Mouse (Mus musculus) cerebellum, postnatal 14 days (tissue): Measurements from ENCODE around the gene Gdf15.

Experiments used
- DNase-seq, 2 experiments: peaks; one replicate each; pipeline ENCODE4 v3.0.0; 2021; ENCODE audit warnings: mixed read lengths in 2 of 2

Gdf15 gene

DNA sequence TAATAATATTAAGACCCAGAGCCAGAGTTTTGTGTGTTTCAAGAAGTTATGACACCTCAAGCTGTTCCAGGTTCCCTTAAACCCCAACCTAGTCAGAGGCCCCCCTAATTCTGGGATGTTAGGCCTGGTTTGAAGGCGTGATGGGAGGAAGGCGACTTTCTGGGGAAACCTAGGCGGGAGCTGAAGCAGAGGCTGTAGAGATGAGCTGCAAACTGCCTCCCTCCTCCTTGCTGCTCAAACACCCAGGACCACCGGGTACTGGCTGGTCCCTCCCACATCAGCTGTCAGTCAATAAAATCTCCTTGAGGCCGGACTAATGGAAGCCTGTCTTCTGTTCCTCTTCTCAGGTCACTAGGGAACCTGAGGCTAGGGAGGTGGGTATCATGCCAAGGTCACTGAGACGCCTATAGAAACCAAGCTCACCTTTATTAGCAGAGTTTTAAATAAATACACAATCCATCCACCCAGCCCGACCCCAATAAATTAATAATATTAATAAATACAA, 3.2 kb downstream of the Gdf15 start:
- DNase-seq, result no peak

DNA sequence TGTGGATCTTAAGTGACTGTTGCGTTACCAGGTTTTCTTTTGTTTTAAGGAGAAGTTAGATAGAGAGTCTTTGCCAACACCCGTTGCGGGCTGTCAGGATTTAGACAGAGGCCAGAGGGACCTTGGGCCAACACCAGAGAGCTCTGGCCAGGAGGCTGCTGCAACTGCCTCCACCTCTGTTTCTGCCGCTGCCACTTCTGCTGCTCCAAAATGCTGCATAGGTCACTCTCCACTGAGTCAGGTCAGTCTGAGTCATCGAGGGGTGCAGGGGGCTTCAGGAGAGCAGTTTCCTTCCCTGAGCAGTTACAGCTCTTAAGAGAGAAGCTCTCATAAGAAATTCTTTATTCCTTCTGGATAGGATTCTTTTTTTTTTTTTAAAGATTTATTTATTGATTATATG, 5.2 kb downstream of the Gdf15 start:
- no peak for DNase-seq

DNA sequence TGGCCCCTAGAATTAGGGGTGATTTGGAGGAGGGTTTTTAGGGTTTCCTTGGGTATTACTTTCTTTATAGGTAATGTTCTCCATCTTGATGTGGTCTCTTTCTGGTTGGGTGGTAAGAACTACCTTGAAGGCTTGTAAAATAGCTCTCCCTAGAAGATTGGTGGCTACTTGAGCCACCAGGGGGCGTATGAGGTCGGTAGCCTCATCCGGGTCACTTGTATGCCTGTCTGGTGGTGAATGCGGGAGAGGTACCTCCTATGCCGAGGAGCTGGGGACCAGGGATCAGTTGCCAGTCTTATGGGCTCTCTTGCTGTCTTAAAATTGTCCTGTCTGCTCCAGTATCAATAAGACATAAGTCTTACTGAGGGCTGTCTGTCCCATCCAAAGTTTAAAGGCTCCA, 7.2 kb downstream of the Gdf15 start:
- peak in 1 of 2 experiments; percentile 69 for DNase-seq

DNA sequence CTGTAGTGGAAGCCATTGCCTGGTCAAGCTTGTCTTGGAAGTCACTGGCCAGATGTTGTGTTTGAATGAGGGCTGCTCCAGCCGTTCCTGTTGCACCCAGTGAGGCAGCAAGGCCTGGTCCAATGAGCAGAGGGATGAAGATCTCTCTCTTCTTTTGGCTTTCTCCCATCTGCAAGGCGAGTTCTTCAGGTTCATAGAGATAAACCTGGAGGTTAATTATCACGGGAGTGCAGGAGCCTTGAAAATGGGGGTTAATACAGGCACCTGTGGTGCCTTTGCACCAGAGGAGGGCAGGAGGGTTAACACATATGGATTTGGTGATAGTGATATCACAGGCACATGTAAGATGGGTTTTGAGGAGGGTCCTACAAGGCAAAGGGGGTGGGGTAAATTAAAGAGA, 10.0 kb downstream of the Gdf15 start:
- no peak for DNase-seq

DNA sequence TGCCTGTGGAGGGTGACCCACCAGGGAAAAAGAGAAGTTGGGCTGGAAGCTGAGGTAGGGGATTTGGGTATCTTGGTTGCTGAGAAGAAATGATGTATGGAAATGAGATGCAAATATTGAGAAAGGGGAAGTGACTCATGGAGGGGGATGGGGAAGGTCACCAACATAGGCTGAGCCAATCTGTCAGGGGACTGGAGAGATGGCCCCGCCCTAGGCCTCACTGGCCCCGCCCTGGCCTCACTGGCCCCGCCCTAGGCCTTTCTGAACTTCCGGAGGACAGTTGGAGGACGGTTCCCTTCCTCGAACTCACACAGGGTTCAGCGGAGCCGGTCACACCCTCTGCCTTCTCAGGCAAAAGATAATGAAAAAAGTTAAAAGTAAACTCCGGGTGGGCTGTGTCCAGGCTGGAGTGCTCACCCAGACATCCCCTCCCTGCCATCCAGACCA, 13.3 kb downstream of the Gdf15 start:
- DNase-seq, result no peak

DNA sequence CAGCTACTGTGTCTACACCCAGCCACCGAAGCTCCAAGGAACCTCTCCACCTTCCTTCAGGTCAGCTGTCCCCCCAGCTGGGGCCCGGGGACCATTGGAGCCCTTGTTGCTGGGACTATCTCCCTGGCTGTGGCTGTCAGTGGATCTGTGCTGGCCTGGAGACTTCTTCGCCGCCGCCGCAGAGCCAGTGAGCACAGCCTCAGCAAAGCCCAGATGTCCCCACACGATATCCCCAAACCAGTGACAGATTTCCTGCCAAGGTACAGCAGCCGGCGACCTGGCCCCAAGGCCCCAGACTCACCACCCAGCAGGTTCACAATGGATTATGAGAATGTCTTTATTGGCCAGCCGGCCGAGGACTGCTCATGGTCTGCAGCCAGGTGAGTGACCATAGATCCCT, 14.3 kb downstream of the Gdf15 start:
- DNase-seq, result no peak

DNA sequence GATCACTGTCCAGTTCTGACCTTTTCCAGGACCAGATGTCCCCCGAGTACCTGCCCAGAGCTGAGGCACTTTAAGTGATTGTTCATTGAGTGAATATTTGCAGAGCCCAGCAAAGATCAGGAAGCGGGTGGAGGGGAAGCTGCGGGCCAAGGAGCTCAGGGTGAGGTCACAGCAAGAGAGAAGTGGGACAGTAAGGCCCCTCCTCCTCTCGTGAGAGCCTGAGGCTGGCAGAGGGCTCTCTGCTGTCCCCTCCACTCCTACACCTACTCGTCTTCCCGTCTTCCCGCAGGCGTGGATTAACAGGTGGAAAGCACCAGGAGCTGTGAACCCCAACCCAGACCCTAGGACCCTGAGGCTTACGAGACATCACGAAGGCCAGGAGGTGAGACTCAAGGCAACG, 15.6 kb downstream of the Gdf15 start:
- peak in 1 of 2 experiments; percentile 5 for DNase-seq

DNA sequence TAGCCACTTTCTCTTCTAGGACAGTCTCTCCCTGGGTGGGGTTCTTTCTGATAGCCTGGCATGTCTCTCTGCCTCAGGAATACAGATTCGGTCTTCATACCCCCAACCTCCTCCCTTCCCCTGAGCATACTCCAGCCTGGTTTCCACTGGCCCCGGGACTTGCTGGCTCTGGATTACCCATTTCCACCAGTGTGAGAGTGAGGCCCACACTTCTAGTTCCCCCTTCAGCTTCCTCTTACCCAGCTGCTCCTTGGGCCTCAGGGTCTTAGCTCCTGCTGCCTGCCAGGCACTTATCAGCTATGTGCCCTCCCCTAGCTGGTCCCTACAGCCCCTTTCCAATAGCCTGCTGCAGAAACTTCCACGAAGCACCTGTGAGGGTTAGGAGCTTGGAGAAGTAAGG, 16.4 kb downstream of the Gdf15 start, which contains the start of gene Lrrc25:
Gene Lrrc25, plus strand, starts transcription at position 262 of the 400 bp plus-strand sequence.
- DNase-seq, result no peak

DNA sequence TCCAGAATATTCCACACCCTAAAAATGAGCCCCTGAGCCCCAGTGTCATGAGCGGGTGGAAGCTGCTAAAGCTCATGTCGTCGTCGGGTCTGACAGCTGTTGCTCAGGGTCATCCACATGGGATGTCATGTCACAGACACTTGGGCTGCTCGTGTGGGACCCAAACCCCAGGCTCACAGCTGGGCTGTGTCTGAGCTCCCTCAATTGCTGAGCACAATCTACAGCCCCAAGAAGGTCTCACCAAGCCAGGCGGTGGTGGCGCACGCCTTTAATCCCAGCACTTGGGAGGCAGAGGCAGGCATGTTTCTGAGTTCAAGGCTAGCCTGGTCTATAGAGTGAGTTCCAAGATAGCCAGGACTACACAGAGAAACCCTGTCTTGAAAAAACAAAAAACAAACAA, 17.0 kb downstream of the Gdf15 start:
- no peak for DNase-seq

DNA sequence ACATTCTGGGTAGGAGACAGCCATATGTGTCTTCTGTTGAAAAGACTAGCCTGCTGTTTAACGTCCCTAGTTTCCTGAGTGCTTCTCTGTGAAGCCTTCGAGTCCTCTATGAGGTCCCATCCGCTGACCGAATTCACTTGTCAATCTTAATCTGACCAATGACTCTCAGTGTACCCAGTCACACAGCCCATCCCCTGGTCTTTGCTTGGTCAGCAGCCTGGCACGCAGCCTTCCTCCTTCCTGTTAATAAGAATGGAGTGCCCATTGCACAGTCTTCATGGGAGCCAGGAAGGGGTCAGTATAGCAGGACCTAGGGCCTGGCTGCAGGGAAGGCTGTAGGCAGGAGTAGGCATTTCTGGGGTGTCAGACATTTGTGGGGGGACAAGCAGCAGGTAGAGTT, 17.8 kb downstream of the Gdf15 start:
- peak in 1 of 2 experiments; percentile 12 for DNase-seq

DNA sequence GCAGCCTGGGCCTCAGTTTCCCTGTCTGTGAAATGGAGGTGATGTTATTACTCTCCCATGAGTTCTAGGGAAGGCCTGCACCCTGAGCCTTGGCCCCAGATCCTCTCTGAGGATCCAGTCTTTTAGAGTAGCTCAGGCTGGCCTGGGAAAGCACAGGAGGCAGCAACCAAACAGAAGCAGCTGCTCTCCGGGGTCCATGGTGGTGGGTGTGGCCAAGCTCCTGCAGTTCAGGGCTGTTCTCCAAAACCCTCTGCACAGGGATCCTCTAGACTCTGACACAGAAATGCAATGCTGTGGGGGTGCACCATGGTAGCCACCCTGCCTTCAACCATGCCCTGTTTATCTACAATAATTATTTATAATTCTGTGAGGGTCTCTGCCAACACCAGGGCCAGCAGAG, 18.5 kb downstream of the Gdf15 start:
- DNase-seq, result peak in 1 of 2 experiments; percentile 3

DNA sequence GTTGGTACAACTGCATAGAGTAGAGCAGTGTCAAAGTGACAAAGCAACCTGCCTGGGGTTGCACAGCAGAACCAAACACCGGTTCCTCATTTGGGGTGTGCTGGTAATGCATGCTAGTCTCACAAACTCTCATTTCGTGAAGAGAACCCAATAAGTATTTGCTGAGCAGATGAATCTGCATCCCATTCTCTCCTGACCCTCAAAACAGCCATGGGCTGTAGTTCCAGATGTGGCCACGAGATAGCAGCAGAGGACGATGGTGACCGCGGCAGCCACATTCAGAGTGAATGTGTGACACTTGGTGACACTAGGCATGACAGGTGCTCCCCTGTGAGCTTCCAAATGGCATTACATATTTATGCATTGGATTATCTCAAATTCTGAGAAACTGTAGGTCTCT, 20.4 kb downstream of the Gdf15 start:
- peak; percentile 93 to 95 for DNase-seq

DNA sequence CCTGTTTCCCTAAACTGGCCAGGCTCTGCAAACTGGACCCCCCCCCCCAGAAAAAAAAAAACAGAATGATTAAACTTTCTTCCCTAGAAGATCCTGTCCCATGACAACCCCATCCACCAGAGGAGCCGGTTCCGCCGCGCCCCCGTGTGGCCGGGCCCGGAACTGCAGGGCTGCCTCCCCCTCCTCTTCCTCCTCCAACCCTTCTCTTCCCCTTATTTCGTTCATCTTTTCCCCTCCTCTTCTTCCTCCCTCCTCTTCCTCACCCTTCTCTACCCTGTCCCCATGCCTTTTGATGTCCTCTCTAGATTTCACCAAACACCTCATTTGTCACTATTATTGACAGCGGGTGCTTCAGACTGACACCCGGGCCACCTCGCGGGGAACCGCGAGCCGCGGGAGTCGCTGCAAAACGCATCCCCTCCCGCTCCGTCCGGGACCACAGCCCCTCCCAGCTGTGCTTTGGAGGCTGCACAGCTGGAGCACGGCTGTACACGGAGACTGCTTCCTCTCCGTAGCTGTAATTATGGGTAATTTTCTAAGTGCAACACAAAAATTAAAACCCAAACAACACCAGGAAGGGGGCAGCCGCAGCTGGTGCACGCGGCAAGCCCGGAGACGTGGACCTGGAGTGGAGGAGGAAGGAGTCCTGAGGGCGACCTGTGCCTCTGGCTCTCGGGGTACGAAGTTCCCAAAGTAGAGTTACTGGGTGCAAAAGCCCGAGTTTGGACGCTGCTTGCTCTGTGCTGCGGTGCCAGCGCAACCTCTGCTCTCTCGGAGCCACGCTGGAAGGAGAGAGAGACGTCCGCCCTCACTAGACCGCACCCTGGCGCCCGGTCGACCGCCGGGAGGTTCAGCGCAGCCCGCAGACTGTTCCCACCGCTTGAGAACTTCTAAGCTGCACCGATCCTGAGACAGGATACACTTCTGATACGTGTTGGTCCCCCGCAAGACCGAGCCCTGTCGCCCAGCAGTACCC, 21.2 kb downstream of the Gdf15 start:
- peak; percentile 85 to 91 for DNase-seq

DNA sequence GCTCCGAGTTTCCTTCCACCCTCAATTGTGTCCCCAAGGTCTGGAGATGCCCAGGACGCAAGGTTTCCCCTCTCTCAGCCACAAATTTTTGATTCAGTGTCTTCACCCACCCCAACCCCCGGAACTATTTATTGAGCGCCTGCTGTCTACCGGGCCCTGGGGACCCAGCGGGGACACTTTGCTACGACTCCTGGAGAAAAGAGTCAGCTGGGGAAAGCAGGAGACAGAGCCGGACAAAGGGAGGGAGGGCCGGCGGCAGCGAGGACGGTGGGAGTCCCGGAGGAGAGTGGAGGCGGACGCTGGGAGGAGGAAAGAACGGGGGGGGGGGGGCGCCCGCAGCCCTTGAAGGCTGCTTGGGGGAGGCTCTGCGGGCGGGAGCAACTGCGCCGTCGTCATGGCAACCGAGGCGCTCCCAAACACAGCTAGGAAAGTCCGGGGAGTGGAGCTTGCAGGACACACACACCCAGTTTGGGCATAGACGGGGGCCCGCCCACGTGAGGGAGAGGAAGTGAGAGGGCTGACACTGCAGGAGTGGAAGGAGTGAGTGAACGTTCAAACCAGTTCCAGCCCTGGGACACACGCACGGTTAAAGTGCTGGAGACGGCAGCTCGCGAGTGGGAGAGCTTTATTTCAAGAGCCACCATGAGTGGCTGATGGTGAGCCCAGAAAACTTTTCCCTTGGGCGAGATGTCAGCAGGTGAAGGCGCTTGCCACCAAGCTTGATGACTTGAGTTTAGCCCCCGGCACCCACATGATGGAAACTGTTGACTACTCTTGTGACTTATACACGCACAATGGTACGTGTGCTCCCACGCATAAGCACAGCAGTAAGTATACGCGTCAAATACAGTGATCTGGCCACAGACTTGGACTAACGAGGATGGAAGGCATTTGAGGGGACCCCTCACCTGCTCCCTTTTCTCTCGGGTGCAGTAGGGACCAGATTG, 22.1 kb downstream of the Gdf15 start:
- peak; percentile 44 to 56 for DNase-seq

DNA sequence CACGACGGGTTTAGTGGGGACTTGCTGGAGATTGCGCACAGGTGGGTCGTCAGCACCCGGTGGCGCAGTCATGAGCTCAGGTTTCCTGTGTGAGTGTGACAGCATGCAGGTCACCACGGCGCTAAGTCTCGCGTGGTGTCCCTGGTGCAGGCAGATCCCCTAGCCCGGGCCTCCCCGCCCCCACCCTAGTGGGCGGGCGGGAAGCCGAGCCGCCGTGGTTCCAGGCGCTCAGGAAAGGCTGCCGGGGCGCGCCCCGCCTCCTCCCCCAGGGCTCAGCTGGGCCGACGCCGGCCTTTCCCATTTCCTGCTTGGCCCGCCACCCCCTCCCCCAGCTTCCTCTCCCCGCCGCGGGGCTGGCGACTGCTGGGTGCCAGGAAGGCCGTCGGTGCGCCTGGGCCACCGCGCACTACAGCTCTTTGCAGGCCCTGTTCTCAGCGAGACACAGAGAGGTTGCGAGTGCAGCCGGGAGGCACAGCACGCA, 22.8 kb downstream of the Gdf15 start:
- DNase-seq, result peak; percentile 54 to 69

DNA sequence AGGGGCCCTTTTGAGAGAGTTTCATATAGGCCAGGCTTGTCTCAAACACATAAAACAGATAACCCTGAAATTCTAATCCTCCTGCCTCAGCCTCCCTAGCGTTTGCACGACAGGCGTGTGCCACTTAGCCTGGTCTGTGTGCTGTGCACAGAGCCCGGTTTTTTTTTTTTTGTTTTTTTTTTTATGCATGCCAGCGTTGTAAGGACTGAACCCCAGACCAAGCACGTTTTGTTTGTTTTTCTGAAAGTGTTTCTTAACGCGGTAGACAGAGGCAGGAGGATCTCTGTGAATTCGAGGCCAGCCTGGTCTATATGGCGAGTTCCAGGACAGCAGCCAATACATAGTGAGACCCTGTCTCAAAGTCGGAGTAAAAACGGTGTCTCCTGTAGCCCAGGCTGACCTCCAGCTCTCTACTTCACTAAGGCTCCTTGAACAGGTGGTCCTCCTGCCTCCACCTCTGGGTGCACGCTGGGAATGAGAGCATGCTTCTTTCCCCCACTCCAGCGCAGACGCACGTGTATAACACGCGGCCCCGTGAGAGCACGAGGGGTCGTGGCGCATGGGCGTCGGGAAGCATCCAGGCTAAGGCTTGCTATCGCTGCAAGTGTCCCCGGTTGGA, 23.4 kb downstream of the Gdf15 start, which contains the start of gene Ssbp4:
Gene Ssbp4, minus strand, starts transcription at position 124 of the 619 bp plus-strand sequence.
- DNase-seq, result no peak

DNA sequence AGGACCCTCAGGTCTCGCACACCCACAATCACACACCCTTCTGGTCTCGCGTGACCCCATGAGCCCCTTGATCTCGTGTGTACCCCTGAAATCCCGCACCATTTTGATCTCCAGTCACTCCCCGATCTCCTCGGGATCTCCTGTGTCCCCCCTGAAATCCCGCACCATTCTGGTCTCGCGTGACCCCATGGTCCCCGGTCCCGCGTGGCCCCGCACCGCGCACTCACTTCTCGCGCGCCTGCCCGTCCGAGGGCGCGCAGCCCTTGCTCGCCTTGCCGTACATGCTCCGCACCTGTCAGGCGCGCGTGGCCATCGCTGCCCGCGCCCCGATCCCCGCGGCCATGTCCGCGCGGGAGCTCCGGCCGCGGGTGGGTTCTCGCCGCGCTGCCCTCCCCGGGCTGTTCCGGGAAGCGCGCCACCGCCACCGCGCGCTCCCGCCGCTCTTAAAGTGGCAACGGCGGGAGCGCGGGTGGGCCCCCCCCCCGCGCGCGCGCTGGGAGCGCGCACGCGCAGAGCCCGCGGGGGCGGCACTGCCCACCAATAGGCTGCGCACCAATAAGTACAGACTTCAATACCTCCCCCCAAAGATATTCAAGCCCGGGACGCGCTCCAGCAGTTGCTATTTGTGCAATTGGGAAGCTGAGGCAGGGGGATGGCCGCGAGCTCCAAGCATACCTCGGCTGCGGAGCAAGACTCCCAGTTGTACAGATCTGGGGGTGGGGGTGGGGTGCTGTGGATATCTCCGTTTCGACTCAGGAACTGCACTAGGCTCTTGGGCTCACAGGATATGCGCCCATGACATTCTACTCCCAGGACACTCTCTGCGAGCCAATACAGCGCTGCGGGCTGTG, 24.1 kb downstream of the Gdf15 start:
- peak; percentile 73 to 81 for DNase-seq

DNA sequence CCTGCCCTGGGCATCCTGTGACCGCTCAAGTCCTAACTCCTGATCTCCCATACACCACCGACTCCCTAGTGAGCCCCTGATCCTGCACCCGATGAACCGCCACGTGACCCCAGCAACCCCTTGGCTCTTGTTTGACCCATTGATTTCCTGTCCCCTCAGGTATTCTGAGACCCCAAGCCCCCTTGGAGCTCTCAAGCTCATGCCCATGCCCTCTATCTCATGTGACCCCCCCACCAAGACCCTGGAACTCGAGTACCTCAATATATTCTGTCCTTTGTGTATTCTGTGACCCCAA, 24.7 kb downstream of the Gdf15 start:
- DNase-seq, result peak in 1 of 2 experiments; percentile 36

DNA sequence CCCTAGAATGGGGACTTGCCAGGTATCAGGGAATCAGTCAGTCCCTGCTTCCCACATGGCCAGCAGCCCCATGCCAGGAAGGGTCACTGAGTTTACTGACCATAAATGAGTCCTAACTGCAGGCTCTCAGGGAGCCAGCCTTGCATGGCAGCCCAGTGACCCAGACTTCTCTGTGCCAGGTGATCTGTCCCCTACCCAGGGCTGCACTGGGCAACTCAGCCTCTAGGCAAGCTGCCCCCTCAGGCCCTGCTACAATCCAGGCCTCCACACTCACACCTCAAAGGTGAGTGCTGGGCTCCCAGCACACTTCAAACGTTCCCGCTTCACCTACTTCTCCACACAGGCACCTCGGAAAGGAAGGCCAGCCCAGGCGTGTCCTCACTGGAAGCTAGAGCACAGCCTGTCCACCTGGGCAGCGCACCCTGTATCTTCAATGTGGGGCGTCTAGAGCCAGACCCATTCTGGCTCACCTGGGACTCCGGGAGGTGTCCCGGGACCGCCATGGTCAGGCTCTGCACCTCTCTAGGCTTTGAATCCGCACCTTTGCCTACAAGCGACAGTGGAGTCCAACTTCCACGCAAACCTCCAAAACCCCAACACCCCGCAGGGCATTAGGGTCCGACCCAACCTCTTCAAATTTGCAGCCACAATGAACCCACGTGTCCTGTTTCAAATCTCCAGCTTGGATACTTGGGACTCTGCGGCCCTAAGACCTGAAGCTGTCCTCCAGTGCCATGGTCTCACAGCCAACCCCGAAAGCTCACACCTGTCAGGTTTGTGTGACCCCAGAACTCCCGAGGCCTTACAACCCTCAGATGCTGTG, 25.3 kb downstream of the Gdf15 start:
- DNase-seq, result no peak
